Mouse (Mus musculus) heart, postnatal 0 days (tissue): ENCODE measurements around the gene Ckmt2.
A peak's percentile ranks its signal among the peaks of the same experiment; 100 is the strongest.

ENCODE experiments used
- CTCF ChIP-seq: IDR thresholded peaks from 2 replicates; pipeline ENCODE4 v1.5.1; 2016; ENCODE audit warnings: antibody characterized with exemption, control low read depth, low read depth
- EP300 ChIP-seq: IDR thresholded peaks from 2 replicates; pipeline ENCODE4 v1.6.1; 2016; ENCODE audit warnings: antibody characterized with exemption, low read depth

DNA sequence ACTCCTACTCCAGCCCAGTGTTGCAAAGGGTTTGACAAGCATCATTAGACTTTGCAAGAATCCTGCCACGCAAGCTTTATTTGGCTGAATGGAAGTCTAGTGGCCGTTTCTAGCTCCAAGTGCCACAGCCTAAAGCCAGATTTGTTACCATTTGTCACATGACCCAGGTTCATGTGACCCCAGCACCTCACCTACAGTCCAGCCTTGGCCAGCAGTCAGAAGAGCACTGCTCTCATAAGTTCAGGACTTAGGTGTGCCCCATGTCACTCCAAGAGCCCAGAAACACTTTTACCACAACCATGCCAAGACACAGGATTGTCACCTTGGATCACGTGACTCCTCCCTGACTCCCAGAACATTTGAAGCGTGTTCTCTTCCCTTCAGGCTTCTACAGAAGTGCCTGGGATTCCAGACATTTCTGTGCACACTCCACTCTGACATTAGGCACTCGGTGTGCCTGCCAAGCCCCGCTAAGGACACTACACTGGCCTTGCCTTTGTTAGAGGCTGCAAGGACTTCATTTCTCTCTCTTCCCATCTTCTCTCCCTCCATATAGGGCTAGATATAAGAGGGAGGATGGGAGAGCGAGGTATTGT is 2.9 kb downstream of the Ckmt2 start:
- TF ChIP-seq CTCF (no peak), EP300 (0 out of 2 replicates have a peak, but pooled peaks have one; percentile 48)
